Mouse (Mus musculus) hindbrain, embryonic 12.5 days (tissue): ENCODE data around the gene Sstr3. TPM values are rescaled to one million over a fixed set of nuclear protein-coding genes. Genes with fewer than 3 reads are reported as not detected.

ENCODE experiments used
- polyA plus RNA-seq: library from polyadenylated mRNA; unstranded; fragments of >200 nt; fragmentation: Nextera tagmentation; extraction: Ambion mirVana; gene quantifications from 2 replicates; pipeline ENCODE4 v1.2.1, GENCODE M21; 2016

Sstr3 gene
- polyA plus RNA-seq, 1 experiment from 2014 or later, result 0.09 TPM

Other genes with a start within 250 kb of the Sstr3 start
- 0.28 and 0.31 TPM in 2 replicates for gene Csf2rb2, start 239.0 kb downstream of the Sstr3 start, polyA plus RNA-seq
- 1.7 and 2.1 TPM in 2 replicates for gene Csf2rb, start 218.9 kb downstream of the Sstr3 start, polyA plus RNA-seq
- gene Tex33, start 148.8 kb downstream of the Sstr3 start, polyA plus RNA-seq, result not detected in 2 replicates
- 7.0 and 9.3 TPM in 2 replicates for gene Tst, start 138.8 kb downstream of the Sstr3 start, polyA plus RNA-seq
- gene Mpst, start 138.3 kb downstream of the Sstr3 start, polyA plus RNA-seq, result 1.7 and 1.8 TPM in 2 replicates
- gene Kctd17, start 116.1 kb downstream of the Sstr3 start, polyA plus RNA-seq, result 79.8 and 85.2 TPM in 2 replicates
- 0.14 TPM in 1 of 2 replicates, not detected in the other for gene Tmprss6, start 76.1 kb downstream of the Sstr3 start, polyA plus RNA-seq
- gene Il2rb, start 49.4 kb downstream of the Sstr3 start, polyA plus RNA-seq, result 0.07 and 0.14 TPM in 2 replicates
- 11.6 and 13.0 TPM in 2 replicates for gene C1qtnf6, start 13.3 kb downstream of the Sstr3 start, polyA plus RNA-seq
- 4.9 and 5.7 TPM in 2 replicates for gene Rac2, start 28.1 kb upstream of the Sstr3 start, polyA plus RNA-seq
- gene Cyth4, start 52.4 kb upstream of the Sstr3 start, polyA plus RNA-seq, result 6.3 and 7.8 TPM in 2 replicates
- 2.4 and 2.5 TPM in 2 replicates for gene Elfn2, start 174.1 kb upstream of the Sstr3 start, polyA plus RNA-seq
- gene Mfng, start 228.8 kb upstream of the Sstr3 start, polyA plus RNA-seq, result 51.7 and 58.0 TPM in 2 replicates